Mouse (Mus musculus) lung, postnatal 0 days (tissue): ENCODE data around the gene Tuba8. TPM values are rescaled to one million over a fixed set of nuclear protein-coding genes. Genes with fewer than 3 reads are reported as not detected.

Experiments used
- ATAC-seq: fragments of 200-750 bp; cut with Nextera tagmentation; 2 replicates; pipeline ENCODE4 v1.8.0; 2017; ENCODE audit warnings: moderate library complexity
- DNase-seq: peaks from one replicate; pipeline ENCODE4 v3.0.0-alpha.2; 2016; ENCODE audit warnings: low spot score
- H3K27ac ChIP-seq: fragments of 300-500 bp; sonication (generic); 2 replicates; pipeline ENCODE4 v1.5.1; 2014; ENCODE audit warnings: antibody characterized with exemption, mild to moderate bottlenecking, low read length, mixed read lengths
- H3K27me3 ChIP-seq: fragments of 300-500 bp; sonication (generic); replicated peaks from 2 replicates; pipeline ENCODE4 v1.6.1; 2014; ENCODE audit warnings: low read length, mixed read lengths; ENCODE audit not compliant: insufficient read depth
- H3K36me3 ChIP-seq: fragments of 300-500 bp; sonication (generic); 2 replicates; pipeline ENCODE4 v1.6.1; 2014; ENCODE audit warnings: low read length, mixed read lengths; ENCODE audit not compliant: insufficient read depth
- H3K4me1 ChIP-seq: fragments of 300-500 bp; sonication (generic); 2 replicates; pipeline ENCODE4 v1.6.1; 2014; ENCODE audit warnings: antibody characterized with exemption, low read depth, low read length, mixed read lengths; ENCODE audit not compliant: insufficient read depth
- H3K4me2 ChIP-seq: fragments of 300-500 bp; sonication (generic); replicated peaks from 2 replicates; pipeline ENCODE4 v1.6.1; 2014; ENCODE audit warnings: low read depth, mild to moderate bottlenecking, low read length, moderate library complexity, mixed read lengths
- H3K4me3 ChIP-seq: fragments of 300-500 bp; sonication (generic); 2 replicates; pipeline ENCODE4 v1.5.1; 2014; ENCODE audit warnings: low read depth, low read length
- H3K9ac ChIP-seq: fragments of 300-500 bp; sonication (generic); replicated peaks from 2 replicates; pipeline ENCODE4 v1.6.1; 2014; ENCODE audit warnings: low read depth, mild to moderate bottlenecking
- H3K9me3 ChIP-seq: fragments of 300-500 bp; sonication (generic); 2 replicates; pipeline ENCODE4 v1.6.1; 2016; ENCODE audit warnings: low read length, mixed read lengths
- CTCF ChIP-seq: IDR thresholded peaks from 2 replicates; pipeline ENCODE4 v1.5.1; 2016; ENCODE audit warnings: antibody characterized with exemption, mild to moderate bottlenecking
- EP300 ChIP-seq: IDR thresholded peaks from 2 replicates; pipeline ENCODE4 v1.6.1; 2016; ENCODE audit warnings: antibody characterized with exemption, mild to moderate bottlenecking, control low read depth
- WGBS: fragments of 180-500 bp; shearing (Covaris S2); extraction: QIAGEN DNeasy Blood & Tissue Kit; methylation state at CpG from one replicate; pipeline ENCODE4 v1.1.7; 2014; 5-methylcytosine and 5-hydroxymethylcytosine counted together
- polyA plus RNA-seq: library from polyadenylated mRNA; unstranded; fragments of >200 nt; fragmentation: Nextera tagmentation; extraction: Ambion mirVana; gene quantifications from 2 replicates; pipeline ENCODE4 v1.2.1, GENCODE M21; 2015

The Tuba8 gene
- polyA plus RNA-seq, 1 experiment from 2014 or later = 13.9 TPM

DNA sequence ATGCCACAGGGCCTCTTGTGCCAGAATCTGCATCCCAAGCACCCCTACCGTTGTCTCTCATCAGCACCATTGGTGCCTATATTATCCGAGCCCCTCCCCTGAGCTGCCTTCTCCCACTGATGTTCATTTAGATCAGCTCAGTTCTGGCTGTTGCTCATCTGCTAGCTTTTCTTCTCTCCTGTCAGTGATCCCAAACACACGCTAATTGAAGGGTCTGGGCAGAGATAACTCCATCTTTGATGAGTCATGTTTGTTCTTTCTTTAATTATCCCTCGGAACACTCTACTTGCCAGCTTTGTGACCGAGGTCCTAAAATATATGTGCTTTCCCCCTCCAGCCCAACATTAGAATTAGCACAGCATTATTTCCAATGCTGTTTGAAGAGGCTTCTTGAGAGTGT, 4.8 kb downstream of the Tuba8 start:
- no peak for DNase-seq
- no peaks in the 10 kb centered on the region for H3K36me3 ChIP-seq
- H3K9me3 ChIP-seq = no peaks in the 10 kb centered on the region
- 0 out of 2 replicates have a peak, but pooled peaks cover 4% of the 10 kb centered on the region for H3K27me3 ChIP-seq
- H3K4me3 ChIP-seq = no peak overlapping the region
- no peak overlapping the region for H3K4me2 ChIP-seq
- no peak overlapping the region for H3K9ac ChIP-seq
- no peak for ATAC-seq
- 57% methylated on average over 5 of the region's 5 CpGs for WGBS
- H3K4me1 ChIP-seq = no peaks in the 10 kb centered on the region; the same call in 1 of the 2 replicates
- TF ChIP-seq CTCF (no peak), EP300 (no peak)
- no peak overlapping the region for H3K27ac ChIP-seq

GRCm38 (mm10) chr6:121215896-121216295, 5.4 kb downstream of the Tuba8 start:
- WGBS = 69% methylated on average over 6 of the region's 6 CpGs
- no peak for TF ChIP-seq CTCF
- no peak for TF ChIP-seq EP300
- no peaks in the 10 kb centered on the region for H3K27me3 ChIP-seq
- H3K9ac ChIP-seq = no peak overlapping the region
- H3K27ac ChIP-seq = no peak overlapping the region
- H3K9me3 ChIP-seq = no peaks in the 10 kb centered on the region
- H3K4me2 ChIP-seq = no peak overlapping the region
- no peak for ATAC-seq
- no peaks in the 10 kb centered on the region for H3K36me3 ChIP-seq
- no peak overlapping the region for H3K4me3 ChIP-seq
- no peaks in the 10 kb centered on the region; the same call in 1 of the 2 replicates for H3K4me1 ChIP-seq
- DNase-seq = no peak

GRCm38 (mm10) chr6:121216589-121217255, 6.2 kb downstream of the Tuba8 start:
- Histone ChIP-seq H3K9ac (no peak overlapping the region), H3K9me3 (no peaks in the 10 kb centered on the region), H3K4me1 (no peaks in the 10 kb centered on the region), H3K4me3 (no peak overlapping the region), H3K4me2 (no peak overlapping the region), H3K27ac (no peak overlapping the region), H3K27me3 (no peaks in the 10 kb centered on the region), H3K36me3 (no peaks in the 10 kb centered on the region)
- 76% methylated on average over 5 of the region's 5 CpGs for WGBS
- no peak for DNase-seq
- no peak for TF ChIP-seq EP300
- TF ChIP-seq CTCF = no peak
- no peak for ATAC-seq

DNA sequence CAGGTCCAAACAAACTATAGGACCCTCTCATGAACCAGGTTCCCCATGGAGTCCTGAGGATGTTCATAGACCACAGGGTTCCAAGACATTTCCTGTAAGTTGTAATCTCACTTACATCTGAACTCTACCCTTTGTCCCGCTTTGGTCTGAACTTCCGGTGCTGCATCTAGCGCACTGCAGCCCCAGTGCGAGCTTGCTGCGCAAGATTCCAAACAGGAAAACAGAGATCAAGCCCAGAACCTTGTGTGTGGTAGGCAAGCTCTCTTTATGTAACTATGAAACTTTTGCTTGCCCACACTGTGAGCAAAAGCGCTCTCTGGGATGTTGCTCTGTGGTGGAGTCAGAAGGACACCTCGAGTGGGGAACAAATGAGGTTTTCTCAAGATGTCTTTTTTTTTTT, 7.5 kb downstream of the Tuba8 start:
- H3K9ac ChIP-seq = no peak overlapping the region
- H3K36me3 ChIP-seq = no peaks in the 10 kb centered on the region
- DNase-seq = no peak
- H3K27ac ChIP-seq = no peak overlapping the region
- no peaks in the 10 kb centered on the region for H3K4me1 ChIP-seq
- H3K27me3 ChIP-seq = no peaks in the 10 kb centered on the region
- ATAC-seq = no peak
- TF ChIP-seq EP300 (no peak), CTCF (no peak)
- 75% methylated on average over 7 of the region's 7 CpGs for WGBS
- H3K4me2 ChIP-seq = no peak overlapping the region
- H3K9me3 ChIP-seq = no peaks in the 10 kb centered on the region
- no peak overlapping the region for H3K4me3 ChIP-seq

DNA sequence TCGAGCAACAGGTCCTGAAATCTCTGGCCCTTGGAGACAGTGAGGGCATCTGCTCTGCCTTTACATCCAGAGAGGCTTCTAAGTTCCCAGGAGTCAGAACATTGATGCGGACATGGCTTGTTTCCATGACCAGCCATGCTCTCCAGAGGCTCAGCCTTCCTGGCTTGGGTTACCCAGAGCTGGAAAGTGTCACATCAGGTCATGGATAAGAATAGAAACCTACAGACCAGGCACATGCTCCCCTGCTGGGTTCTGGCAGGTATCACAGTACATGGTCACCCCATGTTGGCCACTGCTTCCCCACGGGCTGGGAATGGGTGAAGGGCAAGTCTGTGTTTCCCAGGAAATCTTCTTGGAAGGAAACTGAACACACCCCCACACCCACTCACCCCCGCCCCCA, 8.9 kb downstream of the Tuba8 start:
- Histone ChIP-seq H3K27ac (no peak overlapping the region), H3K4me3 (no peak overlapping the region), H3K27me3 (no peaks in the 10 kb centered on the region), H3K4me2 (no peak overlapping the region), H3K36me3 (no peaks in the 10 kb centered on the region), H3K9me3 (no peaks in the 10 kb centered on the region), H3K9ac (no peak overlapping the region), H3K4me1 (no peaks in the 10 kb centered on the region)
- TF ChIP-seq EP300 = no peak
- TF ChIP-seq CTCF = no peak
- 76% methylated on average over 4 of the region's 4 CpGs for WGBS
- DNase-seq (no peak), ATAC-seq (no peak)

DNA sequence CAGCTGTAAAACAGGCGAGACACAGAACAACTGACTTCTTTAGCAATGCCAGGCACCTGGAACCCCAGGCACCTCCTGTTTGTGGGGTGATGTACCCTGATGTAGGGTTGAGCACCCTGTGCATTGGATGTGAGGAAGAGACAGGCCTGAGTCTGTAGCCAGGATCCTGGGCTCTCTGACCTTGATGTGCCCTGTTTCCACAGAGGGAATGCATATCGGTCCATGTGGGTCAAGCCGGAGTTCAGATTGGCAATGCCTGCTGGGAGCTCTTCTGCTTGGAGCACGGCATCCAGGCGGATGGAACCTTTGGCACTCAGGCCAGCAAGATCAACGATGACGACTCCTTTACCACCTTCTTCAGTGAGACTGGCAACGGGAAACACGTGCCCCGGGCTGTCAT, 9.7 kb downstream of the Tuba8 start:
- H3K9ac ChIP-seq = no peak overlapping the region
- ATAC-seq (no peak), DNase-seq (no peak)
- H3K4me1 ChIP-seq = no peaks in the 10 kb centered on the region
- 83% methylated on average over 10 of the region's 10 CpGs for WGBS
- no peak overlapping the region for H3K4me2 ChIP-seq
- no peak for TF ChIP-seq CTCF
- no peak for TF ChIP-seq EP300
- no peaks in the 10 kb centered on the region for H3K27me3 ChIP-seq
- H3K36me3 ChIP-seq = no peaks in the 10 kb centered on the region
- H3K4me3 ChIP-seq = no peak overlapping the region
- H3K9me3 ChIP-seq = no peaks in the 10 kb centered on the region
- no peak overlapping the region for H3K27ac ChIP-seq
